Mouse (Mus musculus) adipose tissue, adult 10 weeks (tissue): ENCODE results near the gene Vmn1r217. TPM values are rescaled to one million over a fixed set of nuclear protein-coding genes. Genes with fewer than 3 reads are reported as not detected.

Source experiments
- polyA plus RNA-seq: library from polyadenylated mRNA; stranded (reverse); fragments of 350-450 nt; fragmentation: Illumina TruSeq; extraction: RNeasy Lipid Tissue Mini Kit (QIAGEN cat#74804); gene quantifications from one replicate; pipeline ENCODE4 v1.2.3, GENCODE M21; 2014; ENCODE audit warnings: low read depth, low replicate concordance

Vmn1r217 gene
- not detected for polyA plus RNA-seq

DNA sequence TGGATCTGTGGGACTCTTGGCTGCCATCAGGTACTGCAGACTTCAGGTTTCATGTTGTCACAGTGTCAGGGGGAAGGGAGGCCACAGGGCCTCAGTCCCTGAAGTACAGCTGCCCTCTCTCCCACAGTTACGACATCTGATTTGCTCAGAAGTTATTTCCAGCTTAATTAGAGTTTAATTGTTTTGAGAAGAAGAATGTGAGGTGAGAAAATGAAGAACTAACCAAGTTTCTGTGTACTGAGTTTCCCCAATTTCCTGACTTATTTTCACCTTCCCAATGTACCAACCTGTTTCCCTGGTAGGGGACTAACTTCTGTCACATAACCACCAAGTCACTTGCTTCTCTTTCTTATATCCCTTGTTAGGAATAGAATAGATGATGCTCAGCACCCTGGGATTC is at the start of gene Vmn1r217:
Gene Vmn1r217 (minus strand): TSS at position 101 of the 400 bp plus-strand sequence.

DNA sequence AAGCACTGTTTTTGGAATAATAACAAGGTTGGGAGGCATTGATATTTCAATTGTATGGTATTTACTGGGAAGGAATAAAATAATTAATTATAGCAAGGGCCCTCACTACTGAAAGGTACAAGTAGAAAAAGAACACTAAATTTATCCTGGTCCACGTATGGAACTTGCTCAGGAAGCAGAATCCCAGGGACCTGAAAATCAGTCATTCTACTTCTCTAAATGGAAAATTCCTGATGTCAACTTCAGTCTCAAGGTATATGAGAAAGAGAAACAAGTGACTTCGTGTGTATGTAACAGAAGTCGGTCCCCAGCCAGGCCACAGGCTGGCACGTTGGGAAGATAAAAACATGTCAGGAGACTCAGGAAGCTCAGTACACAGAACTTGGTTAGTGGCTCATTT is 41.0 kb upstream of the Vmn1r217 start, which contains the start of gene Vmn1r219:
Gene Vmn1r219 (plus strand): TSS at position 301 of the 400 bp plus-strand sequence.

DNA sequence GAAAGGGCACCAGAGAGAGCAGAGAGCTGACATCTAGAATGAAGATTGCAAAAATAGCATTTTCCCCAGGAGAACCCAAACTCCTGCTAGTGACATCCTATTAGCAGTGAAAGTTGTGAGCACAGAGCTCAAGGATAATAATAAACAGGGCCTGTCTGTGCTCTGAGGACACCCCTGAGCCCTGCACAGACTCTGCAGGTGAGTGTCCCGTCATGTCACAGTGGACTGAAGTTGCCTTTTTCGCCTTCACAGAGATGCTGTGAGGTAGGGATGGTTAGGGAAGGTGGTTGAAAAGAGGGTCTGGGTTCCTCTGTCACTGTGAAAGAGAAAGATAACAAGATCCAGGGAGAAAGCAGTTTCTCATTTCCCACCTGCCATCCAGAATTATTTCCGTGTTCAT is 15.1 kb upstream of the Vmn1r217 start, which contains the start of gene Vmn1r218:
Gene Vmn1r218 (plus strand): TSS at position 57 of the 400 bp plus-strand sequence.

DNA sequence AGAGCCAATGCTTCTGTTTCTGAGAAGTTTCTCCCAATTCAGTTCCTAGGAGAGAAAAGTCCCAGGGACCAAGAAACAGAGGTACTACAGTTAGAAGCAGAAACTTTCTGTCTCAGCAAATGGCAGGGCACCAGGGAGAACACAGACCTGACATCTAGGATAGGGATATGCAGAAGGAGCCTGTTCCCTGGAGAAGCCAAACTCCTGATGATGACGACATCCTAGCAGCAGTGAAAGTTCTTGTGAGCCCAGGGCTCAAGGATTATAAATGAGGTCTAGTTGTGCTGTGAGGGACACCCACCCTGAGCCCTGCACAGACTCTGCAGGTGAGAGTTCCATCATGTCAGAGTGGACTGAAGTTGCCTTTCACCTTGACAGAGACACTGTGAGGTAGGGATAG is 50.3 kb downstream of the Vmn1r217 start, which contains the start of gene Vmn1r215:
Gene Vmn1r215 (plus strand): TSS at position 301 of the 400 bp plus-strand sequence.

Other genes with a start within 250 kb of the Vmn1r217 start
- not detected for gene Vmn1r212, start 234.0 kb downstream of the Vmn1r217 start, polyA plus RNA-seq
- gene Vmn1r213, start 110.6 kb downstream of the Vmn1r217 start, polyA plus RNA-seq, result not detected
- not detected for gene Vmn1r214, start 87.8 kb downstream of the Vmn1r217 start, polyA plus RNA-seq
- not detected for gene Vmn1r215, start 50.2 kb downstream of the Vmn1r217 start, polyA plus RNA-seq
- gene Vmn1r218, start 14.9 kb upstream of the Vmn1r217 start, polyA plus RNA-seq, result not detected
- gene Vmn1r219, start 41.1 kb upstream of the Vmn1r217 start, polyA plus RNA-seq, result not detected
- not detected for gene Vmn1r220, start 69.7 kb upstream of the Vmn1r217 start, polyA plus RNA-seq
- gene Vmn1r221, start 95.9 kb upstream of the Vmn1r217 start, polyA plus RNA-seq, result not detected
- not detected for gene Vmn1r222, start 117.7 kb upstream of the Vmn1r217 start, polyA plus RNA-seq
- gene Vmn1r223, start 128.9 kb upstream of the Vmn1r217 start, polyA plus RNA-seq, result not detected